Mouse (Mus musculus): ENCODE measurements around the gene Cdk14. TPM values are rescaled to one million over a fixed set of nuclear protein-coding genes. Genes with fewer than 3 reads are reported as not detected.

The Cdk14 gene
- polyA plus RNA-seq, 1 experiment from 2014 or later: 25.5 TPM

- peak; percentile 92 for ATAC-seq (ENCODE audit: low FRiP score)
- Histone ChIP-seq H3K4me2 (no peak overlapping the region), H3K36me3 (ENCODE audit: control insufficient read depth, insufficient read depth, low read length) (no peaks in the 10 kb centered on the region), H3K9me3 (ENCODE audit: control insufficient read depth, low read length) (no peaks in the 10 kb centered on the region), H3K4me1 (ENCODE audit: control insufficient read depth, insufficient read depth, low read length) (peaks cover 11% of the 10 kb centered on the region), H3K4me3 (ENCODE audit: low read depth, low read length) (no peak overlapping the region), H3K27me3 (ENCODE audit: control insufficient read depth, insufficient read depth, low read length) (no peaks in the 10 kb centered on the region), H3K9ac (ENCODE audit: low read length) (no peak overlapping the region), H3K27ac (ENCODE audit: low read depth, low read length) (peak overlapping the region; percentile 52)
- WGBS: 93% methylated on average over 4 of the region's 4 CpGs
- peak; percentile 90 for DNase-seq (ENCODE audit: low spot score, missing footprints)
Observed at GRCm38 (mm10) chr5:4851245-4851933, 568.7 kb downstream of the Cdk14 start.

GRCm38 (mm10) chr5:4834819-4835480, 585.2 kb downstream of the Cdk14 start:
- H3K27ac ChIP-seq (ENCODE audit: low read depth, low read length): peak overlapping the region; percentile 62
- WGBS: 17% methylated on average over 13 of the region's 13 CpGs
- H3K4me1 ChIP-seq (ENCODE audit: control insufficient read depth, insufficient read depth, low read length): peaks cover 15% of the 10 kb centered on the region
- no peaks in the 10 kb centered on the region for H3K36me3 ChIP-seq (ENCODE audit: control insufficient read depth, insufficient read depth, low read length)
- H3K9me3 ChIP-seq (ENCODE audit: control insufficient read depth, low read length): no peaks in the 10 kb centered on the region
- H3K4me2 ChIP-seq: no peak overlapping the region
- H3K27me3 ChIP-seq (ENCODE audit: control insufficient read depth, insufficient read depth, low read length): no peaks in the 10 kb centered on the region
- DNase-seq (ENCODE audit: low spot score, missing footprints): peak; percentile 91
- H3K9ac ChIP-seq (ENCODE audit: low read length): no peak overlapping the region
- peak; percentile 90 for ATAC-seq (ENCODE audit: low FRiP score)
- no peak overlapping the region for H3K4me3 ChIP-seq (ENCODE audit: low read depth, low read length)

GRCm38 (mm10) chr5:4833940-4834339, 586.2 kb downstream of the Cdk14 start:
- H3K36me3 ChIP-seq (ENCODE audit: control insufficient read depth, insufficient read depth, low read length): no peaks in the 10 kb centered on the region
- DNase-seq (ENCODE audit: low spot score, missing footprints) (no peak), ATAC-seq (ENCODE audit: low FRiP score) (no peak)
- no peak overlapping the region for H3K4me2 ChIP-seq
- H3K27me3 ChIP-seq (ENCODE audit: control insufficient read depth, insufficient read depth, low read length): no peaks in the 10 kb centered on the region
- H3K4me3 ChIP-seq (ENCODE audit: low read depth, low read length): no peak overlapping the region
- H3K9me3 ChIP-seq (ENCODE audit: control insufficient read depth, low read length): no peaks in the 10 kb centered on the region
- H3K4me1 ChIP-seq (ENCODE audit: control insufficient read depth, insufficient read depth, low read length): peaks cover 15% of the 10 kb centered on the region
- 61% methylated on average over 11 of the region's 11 CpGs for WGBS
- H3K9ac ChIP-seq (ENCODE audit: low read length): no peak overlapping the region
- H3K27ac ChIP-seq (ENCODE audit: low read depth, low read length): no peak overlapping the region

- peak; percentile 69 for DNase-seq (ENCODE audit: low spot score, missing footprints)
- WGBS: 88% methylated on average over 2 of the region's 2 CpGs
- H3K9me3 ChIP-seq (ENCODE audit: control insufficient read depth, low read length): no peaks in the 10 kb centered on the region
- ATAC-seq (ENCODE audit: low FRiP score): no peak
- no peak overlapping the region for H3K27ac ChIP-seq (ENCODE audit: low read depth, low read length)
- no peak overlapping the region for H3K4me3 ChIP-seq (ENCODE audit: low read depth, low read length)
- no peak overlapping the region for H3K4me2 ChIP-seq
- H3K9ac ChIP-seq (ENCODE audit: low read length): no peak overlapping the region
- no peaks in the 10 kb centered on the region for H3K27me3 ChIP-seq (ENCODE audit: control insufficient read depth, insufficient read depth, low read length)
- peaks cover 2% of the 10 kb centered on the region for H3K4me1 ChIP-seq (ENCODE audit: control insufficient read depth, insufficient read depth, low read length)
- H3K36me3 ChIP-seq (ENCODE audit: control insufficient read depth, insufficient read depth, low read length): no peaks in the 10 kb centered on the region
Observed at GRCm38 (mm10) chr5:4826886-4827285, 593.2 kb downstream of the Cdk14 start.

- 69% methylated on average over 7 of the region's 7 CpGs for WGBS
- no peak overlapping the region for H3K9ac ChIP-seq (ENCODE audit: low read length)
- no peak overlapping the region for H3K27ac ChIP-seq (ENCODE audit: low read depth, low read length)
- no peak overlapping the region for H3K4me3 ChIP-seq (ENCODE audit: low read depth, low read length)
- ATAC-seq (ENCODE audit: low FRiP score) (no peak), DNase-seq (ENCODE audit: low spot score, missing footprints) (peak; percentile 82)
- H3K9me3 ChIP-seq (ENCODE audit: control insufficient read depth, low read length): no peaks in the 10 kb centered on the region
- peaks cover 10% of the 10 kb centered on the region for H3K4me1 ChIP-seq (ENCODE audit: control insufficient read depth, insufficient read depth, low read length)
- H3K4me2 ChIP-seq: no peak overlapping the region
- no peaks in the 10 kb centered on the region for H3K27me3 ChIP-seq (ENCODE audit: control insufficient read depth, insufficient read depth, low read length)
- H3K36me3 ChIP-seq (ENCODE audit: control insufficient read depth, insufficient read depth, low read length): no peaks in the 10 kb centered on the region
Observed at GRCm38 (mm10) chr5:4825951-4826350, 594.2 kb downstream of the Cdk14 start.

GRCm38 (mm10) chr5:4825076-4825475, 595.0 kb downstream of the Cdk14 start:
- H3K9me3 ChIP-seq (ENCODE audit: control insufficient read depth, low read length): no peaks in the 10 kb centered on the region
- H3K4me3 ChIP-seq (ENCODE audit: low read depth, low read length): no peak overlapping the region
- no peak for DNase-seq (ENCODE audit: low spot score, missing footprints)
- no peak overlapping the region for H3K27ac ChIP-seq (ENCODE audit: low read depth, low read length)
- no peak overlapping the region for H3K9ac ChIP-seq (ENCODE audit: low read length)
- H3K4me2 ChIP-seq: no peak overlapping the region
- WGBS: 86% methylated on average over 4 of the region's 4 CpGs
- H3K4me1 ChIP-seq (ENCODE audit: control insufficient read depth, insufficient read depth, low read length): peaks cover 10% of the 10 kb centered on the region
- no peaks in the 10 kb centered on the region for H3K27me3 ChIP-seq (ENCODE audit: control insufficient read depth, insufficient read depth, low read length)
- no peak for ATAC-seq (ENCODE audit: low FRiP score)
- no peaks in the 10 kb centered on the region for H3K36me3 ChIP-seq (ENCODE audit: control insufficient read depth, insufficient read depth, low read length)

GRCm38 (mm10) chr5:4824171-4824570, 595.9 kb downstream of the Cdk14 start:
- WGBS: 69% methylated on average over 1 of the region's 1 CpGs
- Histone ChIP-seq H3K9ac (ENCODE audit: low read length) (no peak overlapping the region), H3K4me1 (ENCODE audit: control insufficient read depth, insufficient read depth, low read length) (peaks cover 10% of the 10 kb centered on the region), H3K36me3 (ENCODE audit: control insufficient read depth, insufficient read depth, low read length) (no peaks in the 10 kb centered on the region), H3K9me3 (ENCODE audit: control insufficient read depth, low read length) (no peaks in the 10 kb centered on the region), H3K27ac (ENCODE audit: low read depth, low read length) (no peak overlapping the region), H3K27me3 (ENCODE audit: control insufficient read depth, insufficient read depth, low read length) (no peaks in the 10 kb centered on the region), H3K4me3 (ENCODE audit: low read depth, low read length) (no peak overlapping the region), H3K4me2 (no peak overlapping the region)
- peak; percentile 72 for DNase-seq (ENCODE audit: low spot score, missing footprints)
- no peak for ATAC-seq (ENCODE audit: low FRiP score)

- H3K4me1 ChIP-seq (ENCODE audit: control insufficient read depth, insufficient read depth, low read length): peaks cover 10% of the 10 kb centered on the region
- WGBS: 23% methylated on average over 2 of the region's 2 CpGs
- ATAC-seq (ENCODE audit: low FRiP score) (no peak; the same call in 1 of the 2 replicates), DNase-seq (ENCODE audit: low spot score, missing footprints) (no peak)
- H3K4me2 ChIP-seq: peak overlapping the region; percentile 33
- no peaks in the 10 kb centered on the region for H3K27me3 ChIP-seq (ENCODE audit: control insufficient read depth, insufficient read depth, low read length)
- H3K4me3 ChIP-seq (ENCODE audit: low read depth, low read length): no peak overlapping the region
- no peak overlapping the region for H3K27ac ChIP-seq (ENCODE audit: low read depth, low read length)
- no peaks in the 10 kb centered on the region for H3K36me3 ChIP-seq (ENCODE audit: control insufficient read depth, insufficient read depth, low read length)
- no peaks in the 10 kb centered on the region for H3K9me3 ChIP-seq (ENCODE audit: control insufficient read depth, low read length)
- H3K9ac ChIP-seq (ENCODE audit: low read length): peak overlapping the region; percentile 57; the same call in 1 of the 2 replicates
Observed at GRCm38 (mm10) chr5:4822041-4822440, 598.1 kb downstream of the Cdk14 start.

GRCm38 (mm10) chr5:4821368-4821771, 598.7 kb downstream of the Cdk14 start:
- ATAC-seq (ENCODE audit: low FRiP score) (peak; percentile 88), DNase-seq (ENCODE audit: low spot score, missing footprints) (peak; percentile 89)
- Histone ChIP-seq H3K27me3 (ENCODE audit: control insufficient read depth, insufficient read depth, low read length) (no peaks in the 10 kb centered on the region), H3K9me3 (ENCODE audit: control insufficient read depth, low read length) (no peaks in the 10 kb centered on the region), H3K27ac (ENCODE audit: low read depth, low read length) (peak overlapping the region; percentile 57; the same call in 1 of the 2 replicates), H3K4me3 (ENCODE audit: low read depth, low read length) (no peak overlapping the region), H3K36me3 (ENCODE audit: control insufficient read depth, insufficient read depth, low read length) (no peaks in the 10 kb centered on the region), H3K4me1 (ENCODE audit: control insufficient read depth, insufficient read depth, low read length) (peaks cover 10% of the 10 kb centered on the region), H3K4me2 (peak overlapping the region; percentile 33), H3K9ac (ENCODE audit: low read length) (peak overlapping the region; percentile 57; the same call in 1 of the 2 replicates)
- 13% methylated on average over 8 of the region's 8 CpGs for WGBS
